Mouse (Mus musculus): ENCODE measurements around the gene Smarcd3. TPM values are rescaled to one million over a fixed set of nuclear protein-coding genes. Genes with fewer than 3 reads are reported as not detected.

The Smarcd3 gene
- polyA plus RNA-seq, 1 experiment from 2014 or later: 45.9 TPM

- no peaks in the 10 kb centered on the region for H3K36me3 ChIP-seq (ENCODE audit: control insufficient read depth, insufficient read depth, low read length)
- H3K4me2 ChIP-seq (replicated peaks; ENCODE audit: low read depth, low read length): no peak overlapping the region
- no peak for DNase-seq (ENCODE audit: low spot score)
- no peaks in the 10 kb centered on the region for H3K27me3 ChIP-seq (ENCODE audit: control insufficient read depth, insufficient read depth, low read length)
- 79% methylated on average over 7 of the region's 7 CpGs for WGBS
- no peaks in the 10 kb centered on the region for H3K9me3 ChIP-seq (ENCODE audit: control insufficient read depth, low read length)
- no peaks in the 10 kb centered on the region for H3K4me1 ChIP-seq (replicated peaks; ENCODE audit: control insufficient read depth, insufficient read depth, low read length)
- H3K4me3 ChIP-seq (ENCODE audit: low read depth, low read length): no peak overlapping the region
- no peak overlapping the region for H3K9ac ChIP-seq (ENCODE audit: low read depth, low read length)
- ATAC-seq (ENCODE audit: low FRiP score): no peak
- no peak overlapping the region for H3K27ac ChIP-seq (ENCODE audit: low read depth, low read length)
Measured at GRCm38 (mm10) chr5:24649701-24650100, 25.5 kb upstream of the Smarcd3 start.

- Histone ChIP-seq H3K4me1 (replicated peaks; ENCODE audit: control insufficient read depth, insufficient read depth, low read length) (no peaks in the 10 kb centered on the region), H3K4me2 (replicated peaks; ENCODE audit: low read depth, low read length) (no peak overlapping the region), H3K9me3 (ENCODE audit: control insufficient read depth, low read length) (no peaks in the 10 kb centered on the region), H3K4me3 (ENCODE audit: low read depth, low read length) (no peak overlapping the region), H3K27ac (ENCODE audit: low read depth, low read length) (no peak overlapping the region), H3K36me3 (ENCODE audit: control insufficient read depth, insufficient read depth, low read length) (no peaks in the 10 kb centered on the region), H3K9ac (ENCODE audit: low read depth, low read length) (no peak overlapping the region), H3K27me3 (ENCODE audit: control insufficient read depth, insufficient read depth, low read length) (no peaks in the 10 kb centered on the region)
- DNase-seq (ENCODE audit: low spot score) (no peak), ATAC-seq (ENCODE audit: low FRiP score) (no peak)
- 71% methylated on average over 4 of the region's 4 CpGs for WGBS
Measured at GRCm38 (mm10) chr5:24649231-24649630, 25.0 kb upstream of the Smarcd3 start.

GRCm38 (mm10) chr5:24645454-24645853, 21.2 kb upstream of the Smarcd3 start:
- DNase-seq (ENCODE audit: low spot score): no peak
- no peaks in the 10 kb centered on the region for H3K4me1 ChIP-seq (replicated peaks; ENCODE audit: control insufficient read depth, insufficient read depth, low read length)
- H3K27me3 ChIP-seq (ENCODE audit: control insufficient read depth, insufficient read depth, low read length): no peaks in the 10 kb centered on the region
- H3K9me3 ChIP-seq (ENCODE audit: control insufficient read depth, low read length): no peaks in the 10 kb centered on the region
- H3K4me2 ChIP-seq (replicated peaks; ENCODE audit: low read depth, low read length): no peak overlapping the region
- no peak for ATAC-seq (ENCODE audit: low FRiP score)
- H3K9ac ChIP-seq (ENCODE audit: low read depth, low read length): no peak overlapping the region
- WGBS: 85% methylated on average over 1 of the region's 1 CpGs
- no peaks in the 10 kb centered on the region for H3K36me3 ChIP-seq (ENCODE audit: control insufficient read depth, insufficient read depth, low read length)
- H3K4me3 ChIP-seq (ENCODE audit: low read depth, low read length): no peak overlapping the region
- H3K27ac ChIP-seq (ENCODE audit: low read depth, low read length): no peak overlapping the region

- no peak for DNase-seq (ENCODE audit: low spot score)
Measured at GRCm38 (mm10) chr5:24639081-24639480, 14.9 kb upstream of the Smarcd3 start.

GRCm38 (mm10) chr5:24638131-24638530, 13.9 kb upstream of the Smarcd3 start:
- ATAC-seq (ENCODE audit: low FRiP score): no peak
- no peak overlapping the region for H3K9ac ChIP-seq (ENCODE audit: low read depth, low read length)
- H3K27me3 ChIP-seq (ENCODE audit: control insufficient read depth, insufficient read depth, low read length): no peaks in the 10 kb centered on the region
- no peak overlapping the region for H3K4me2 ChIP-seq (replicated peaks; ENCODE audit: low read depth, low read length)
- 59% methylated on average over 6 of the region's 6 CpGs for WGBS
- H3K4me3 ChIP-seq (ENCODE audit: low read depth, low read length): no peak overlapping the region
- no peak for DNase-seq (ENCODE audit: low spot score)
- no peaks in the 10 kb centered on the region for H3K36me3 ChIP-seq (ENCODE audit: control insufficient read depth, insufficient read depth, low read length)
- H3K4me1 ChIP-seq (replicated peaks; ENCODE audit: control insufficient read depth, insufficient read depth, low read length): no peaks in the 10 kb centered on the region
- no peaks in the 10 kb centered on the region for H3K9me3 ChIP-seq (ENCODE audit: control insufficient read depth, low read length)
- H3K27ac ChIP-seq (ENCODE audit: low read depth, low read length): no peak overlapping the region

More at GRCm38 (mm10) chr5:24639081-24639480, 14.9 kb upstream of the Smarcd3 start:
- no peak overlapping the region for H3K4me3 ChIP-seq (ENCODE audit: low read depth, low read length)
- no peaks in the 10 kb centered on the region for H3K4me1 ChIP-seq (replicated peaks; ENCODE audit: control insufficient read depth, insufficient read depth, low read length)
- WGBS: 74% methylated on average over 6 of the region's 6 CpGs
- no peaks in the 10 kb centered on the region for H3K27me3 ChIP-seq (ENCODE audit: control insufficient read depth, insufficient read depth, low read length)
- H3K36me3 ChIP-seq (ENCODE audit: control insufficient read depth, insufficient read depth, low read length): no peaks in the 10 kb centered on the region
- H3K9me3 ChIP-seq (ENCODE audit: control insufficient read depth, low read length): no peaks in the 10 kb centered on the region
- H3K4me2 ChIP-seq (replicated peaks; ENCODE audit: low read depth, low read length): no peak overlapping the region
- ATAC-seq (ENCODE audit: low FRiP score): no peak
- no peak overlapping the region for H3K9ac ChIP-seq (ENCODE audit: low read depth, low read length)
- no peak overlapping the region for H3K27ac ChIP-seq (ENCODE audit: low read depth, low read length)

- H3K9ac ChIP-seq (ENCODE audit: low read depth, low read length): no peak overlapping the region
- H3K4me3 ChIP-seq (ENCODE audit: low read depth, low read length): no peak overlapping the region
- no peak overlapping the region for H3K27ac ChIP-seq (ENCODE audit: low read depth, low read length)
- no peaks in the 10 kb centered on the region for H3K4me1 ChIP-seq (replicated peaks; ENCODE audit: control insufficient read depth, insufficient read depth, low read length)
- H3K36me3 ChIP-seq (ENCODE audit: control insufficient read depth, insufficient read depth, low read length): no peaks in the 10 kb centered on the region
- no peak overlapping the region for H3K4me2 ChIP-seq (replicated peaks; ENCODE audit: low read depth, low read length)
- H3K27me3 ChIP-seq (ENCODE audit: control insufficient read depth, insufficient read depth, low read length): no peaks in the 10 kb centered on the region
- no peak for DNase-seq (ENCODE audit: low spot score)
- no peaks in the 10 kb centered on the region for H3K9me3 ChIP-seq (ENCODE audit: control insufficient read depth, low read length)
- WGBS: 83% methylated on average over 4 of the region's 4 CpGs
- ATAC-seq (ENCODE audit: low FRiP score): no peak
Measured at GRCm38 (mm10) chr5:24636987-24637386, 12.8 kb upstream of the Smarcd3 start.

- H3K27ac ChIP-seq (ENCODE audit: low read depth, low read length): no peak overlapping the region
- H3K36me3 ChIP-seq (ENCODE audit: control insufficient read depth, insufficient read depth, low read length): no peaks in the 10 kb centered on the region
- H3K4me3 ChIP-seq (ENCODE audit: low read depth, low read length): no peak overlapping the region
- no peaks in the 10 kb centered on the region for H3K4me1 ChIP-seq (replicated peaks; ENCODE audit: control insufficient read depth, insufficient read depth, low read length)
- H3K27me3 ChIP-seq (ENCODE audit: control insufficient read depth, insufficient read depth, low read length): no peaks in the 10 kb centered on the region
- 66% methylated on average over 6 of the region's 6 CpGs for WGBS
- no peaks in the 10 kb centered on the region for H3K9me3 ChIP-seq (ENCODE audit: control insufficient read depth, low read length)
- H3K4me2 ChIP-seq (replicated peaks; ENCODE audit: low read depth, low read length): no peak overlapping the region
- no peak overlapping the region for H3K9ac ChIP-seq (ENCODE audit: low read depth, low read length)
- DNase-seq (ENCODE audit: low spot score) (no peak), ATAC-seq (ENCODE audit: low FRiP score) (no peak)
Measured at GRCm38 (mm10) chr5:24635526-24636141, 11.4 kb upstream of the Smarcd3 start.

- no peaks in the 10 kb centered on the region for H3K27me3 ChIP-seq (ENCODE audit: control insufficient read depth, insufficient read depth, low read length)
- H3K4me1 ChIP-seq (replicated peaks; ENCODE audit: control insufficient read depth, insufficient read depth, low read length): no peaks in the 10 kb centered on the region
- no peaks in the 10 kb centered on the region for H3K9me3 ChIP-seq (ENCODE audit: control insufficient read depth, low read length)
- no peak overlapping the region for H3K27ac ChIP-seq (ENCODE audit: low read depth, low read length)
- H3K36me3 ChIP-seq (ENCODE audit: control insufficient read depth, insufficient read depth, low read length): no peaks in the 10 kb centered on the region
- H3K4me3 ChIP-seq (ENCODE audit: low read depth, low read length): no peak overlapping the region
- H3K4me2 ChIP-seq (replicated peaks; ENCODE audit: low read depth, low read length): no peak overlapping the region
- no peak overlapping the region for H3K9ac ChIP-seq (ENCODE audit: low read depth, low read length)
- 50% methylated on average over 1 of the region's 1 CpGs for WGBS
- ATAC-seq (ENCODE audit: low FRiP score) (no peak), DNase-seq (ENCODE audit: low spot score) (no peak)
Measured at GRCm38 (mm10) chr5:24635093-24635492, 10.9 kb upstream of the Smarcd3 start.

GRCm38 (mm10) chr5:24629712-24630111, 5.5 kb upstream of the Smarcd3 start:
- H3K36me3 ChIP-seq (ENCODE audit: control insufficient read depth, insufficient read depth, low read length): no peaks in the 10 kb centered on the region
- DNase-seq (ENCODE audit: low spot score) (no peak), ATAC-seq (ENCODE audit: low FRiP score) (no peak)
- 70% methylated on average over 3 of the region's 3 CpGs for WGBS
- H3K27me3 ChIP-seq (ENCODE audit: control insufficient read depth, insufficient read depth, low read length): no peaks in the 10 kb centered on the region
- H3K4me3 ChIP-seq (ENCODE audit: low read depth, low read length): no peak overlapping the region
- H3K9me3 ChIP-seq (ENCODE audit: control insufficient read depth, low read length): no peaks in the 10 kb centered on the region
- H3K27ac ChIP-seq (ENCODE audit: low read depth, low read length): no peak overlapping the region
- no peak overlapping the region for H3K9ac ChIP-seq (ENCODE audit: low read depth, low read length)
- no peaks in the 10 kb centered on the region for H3K4me1 ChIP-seq (replicated peaks; ENCODE audit: control insufficient read depth, insufficient read depth, low read length)
- no peak overlapping the region for H3K4me2 ChIP-seq (replicated peaks; ENCODE audit: low read depth, low read length)
